Mouse (Mus musculus): ENCODE measurements around the gene Pcgf6.
"Not testable (repeated sequence)": the region's sequence is repeated elsewhere in the genome, so short reads cannot be mapped to it uniquely, and the experiment has no call there.

Gene Pcgf6

GRCm38 (mm10) chr19:46996095-46996494 lies 54.6 kb downstream of the Pcgf6 start:
- no peak for DNase-seq

- not testable (repeated sequence) for DNase-seq
These were observed 58.4 kb downstream of the Pcgf6 start for GRCm38 (mm10) chr19:46992329-46992728.

- peak; percentile 81 for DNase-seq
These were observed 59.6 kb downstream of the Pcgf6 start for GRCm38 (mm10) chr19:46991145-46991544.

- not testable (repeated sequence) for DNase-seq
These were observed 60.1 kb downstream of the Pcgf6 start for GRCm38 (mm10) chr19:46990625-46991024.

- DNase-seq, result no peak
These were observed 60.6 kb downstream of the Pcgf6 start for GRCm38 (mm10) chr19:46990153-46990518.

- DNase-seq, result no peak
These were observed 61.1 kb downstream of the Pcgf6 start for GRCm38 (mm10) chr19:46989479-46990152.

GRCm38 (mm10) chr19:46988231-46989087 lies 62.2 kb downstream of the Pcgf6 start:
- no peak for DNase-seq

GRCm38 (mm10) chr19:46987646-46988045 lies 63.1 kb downstream of the Pcgf6 start:
- no peak for DNase-seq

- no peak for DNase-seq
These were observed 65.7 kb downstream of the Pcgf6 start for GRCm38 (mm10) chr19:46984726-46985622.

GRCm38 (mm10) chr19:46983966-46984380 lies 66.7 kb downstream of the Pcgf6 start:
- no peak for DNase-seq
